Mouse (Mus musculus): ENCODE measurements around the gene Tgm1. TPM values are rescaled to one million over a fixed set of nuclear protein-coding genes. Genes with fewer than 3 reads are reported as not detected.
A peak's percentile ranks its signal among the peaks of the same experiment; 100 is the strongest.

Gene Tgm1
- polyA plus RNA-seq, 1 experiment from 2014 or later: 14.2 TPM

- 0 out of 2 replicates have a peak, but pooled peaks cover 15% of the 10 kb centered on the region for H3K36me3 ChIP-seq (ENCODE audit: insufficient read depth, low read length)
- peak within 1 kb of the TSS; percentile 70 for H3K4me2 ChIP-seq (replicated peaks; ENCODE audit: low read depth, low read length)
- peak within 1 kb of the TSS; percentile 81 for H3K27ac ChIP-seq (ENCODE audit: low read length)
- ATAC-seq (peak; percentile 95), DNase-seq (ENCODE audit: low spot score) (peak; percentile 96)
- WGBS: 1% methylated on average over 48 of the region's 50 CpGs
- peaks cover 6% of the 10 kb centered on the region for H3K4me1 ChIP-seq (ENCODE audit: insufficient read depth, low read depth, low read length)
- peak within 1 kb of the TSS; percentile 52 for H3K9ac ChIP-seq (replicated peaks; ENCODE audit: low read depth)
- no peaks in the 10 kb centered on the region for H3K27me3 ChIP-seq (replicated peaks; ENCODE audit: insufficient read depth, low read length)
- TF ChIP-seq EP300 (IDR thresholded peaks at IDR 0.05): no peak
- TF ChIP-seq CTCF (IDR thresholded peaks at IDR 0.05): peak; percentile 98
- H3K4me3 ChIP-seq (ENCODE audit: low read depth, low read length): peak within 1 kb of the TSS; percentile 63
- no peaks in the 10 kb centered on the region for H3K9me3 ChIP-seq (ENCODE audit: low read length)
Measured at GRCm38 (mm10) chr14:55721700-55722437, 8.1 kb upstream of the Tgm1 start, which contains the start of gene Rabggta. Gene Rabggta (minus strand): TSS chr14:55722263.

GRCm38 (mm10) chr14:55721076-55721475 is 7.3 kb upstream of the Tgm1 start:
- DNase-seq (ENCODE audit: low spot score) (no peak), ATAC-seq (no peak)
- Histone ChIP-seq H3K36me3 (ENCODE audit: insufficient read depth, low read length) (0 out of 2 replicates have a peak, but pooled peaks cover 18% of the 10 kb centered on the region), H3K4me3 (ENCODE audit: low read depth, low read length) (no peak overlapping the region), H3K4me2 (replicated peaks; ENCODE audit: low read depth, low read length) (peak overlapping the region; percentile 70), H3K27me3 (replicated peaks; ENCODE audit: insufficient read depth, low read length) (no peaks in the 10 kb centered on the region), H3K9ac (replicated peaks; ENCODE audit: low read depth) (no peak overlapping the region), H3K9me3 (ENCODE audit: low read length) (no peaks in the 10 kb centered on the region), H3K4me1 (ENCODE audit: insufficient read depth, low read depth, low read length) (peaks cover 6% of the 10 kb centered on the region), H3K27ac (ENCODE audit: low read length) (no peak overlapping the region)
- 73% methylated on average over 6 of the region's 6 CpGs for WGBS
- TF ChIP-seq EP300 (IDR thresholded peaks at IDR 0.05) (no peak), CTCF (IDR thresholded peaks at IDR 0.05) (no peak)

- no peak overlapping the region for H3K4me2 ChIP-seq (replicated peaks; ENCODE audit: low read depth, low read length)
- no peak for TF ChIP-seq CTCF (IDR thresholded peaks at IDR 0.05)
- TF ChIP-seq EP300 (IDR thresholded peaks at IDR 0.05): no peak
Measured at GRCm38 (mm10) chr14:55720666-55721065, 6.9 kb upstream of the Tgm1 start.

GRCm38 (mm10) chr14:55719737-55720136 is 6.0 kb upstream of the Tgm1 start:
- H3K27ac ChIP-seq (ENCODE audit: low read length): no peak overlapping the region
- H3K4me2 ChIP-seq (replicated peaks; ENCODE audit: low read depth, low read length): no peak overlapping the region
- no peaks in the 10 kb centered on the region for H3K9me3 ChIP-seq (ENCODE audit: low read length)
- no peak overlapping the region for H3K4me3 ChIP-seq (ENCODE audit: low read depth, low read length)
- DNase-seq (ENCODE audit: low spot score) (no peak), ATAC-seq (no peak)
- no peaks in the 10 kb centered on the region for H3K27me3 ChIP-seq (replicated peaks; ENCODE audit: insufficient read depth, low read length)
- TF ChIP-seq EP300 (IDR thresholded peaks at IDR 0.05) (no peak), CTCF (IDR thresholded peaks at IDR 0.05) (no peak)
- H3K36me3 ChIP-seq (ENCODE audit: insufficient read depth, low read length): 0 out of 2 replicates have a peak, but pooled peaks cover 18% of the 10 kb centered on the region
- no peak overlapping the region for H3K9ac ChIP-seq (replicated peaks; ENCODE audit: low read depth)
- 82% methylated on average over 6 of the region's 6 CpGs for WGBS
- H3K4me1 ChIP-seq (ENCODE audit: insufficient read depth, low read depth, low read length): peaks cover 10% of the 10 kb centered on the region

More at GRCm38 (mm10) chr14:55720666-55721065, 6.9 kb upstream of the Tgm1 start:
- Histone ChIP-seq H3K9ac (replicated peaks; ENCODE audit: low read depth) (no peak overlapping the region), H3K9me3 (ENCODE audit: low read length) (no peaks in the 10 kb centered on the region), H3K27ac (ENCODE audit: low read length) (no peak overlapping the region), H3K4me1 (ENCODE audit: insufficient read depth, low read depth, low read length) (peaks cover 6% of the 10 kb centered on the region), H3K4me3 (ENCODE audit: low read depth, low read length) (no peak overlapping the region), H3K36me3 (ENCODE audit: insufficient read depth, low read length) (0 out of 2 replicates have a peak, but pooled peaks cover 18% of the 10 kb centered on the region), H3K27me3 (replicated peaks; ENCODE audit: insufficient read depth, low read length) (no peaks in the 10 kb centered on the region)
- 90% methylated on average over 12 of the region's 12 CpGs for WGBS
- DNase-seq (ENCODE audit: low spot score) (no peak), ATAC-seq (no peak)

- WGBS: 77% methylated on average over 8 of the region's 8 CpGs
- no peak for DNase-seq (ENCODE audit: low spot score)
- no peak overlapping the region for H3K4me3 ChIP-seq (ENCODE audit: low read depth, low read length)
- H3K4me1 ChIP-seq (ENCODE audit: insufficient read depth, low read depth, low read length): peaks cover 16% of the 10 kb centered on the region; the same call in 1 of the 2 replicates
- H3K36me3 ChIP-seq (ENCODE audit: insufficient read depth, low read length): 0 out of 2 replicates have a peak, but pooled peaks cover 18% of the 10 kb centered on the region
- TF ChIP-seq CTCF (IDR thresholded peaks at IDR 0.05): no peak
- no peak for TF ChIP-seq EP300 (IDR thresholded peaks at IDR 0.05)
- no peak overlapping the region for H3K9ac ChIP-seq (replicated peaks; ENCODE audit: low read depth)
- 0 out of 2 replicates have a peak overlapping the region, but pooled peaks have one; percentile 5 for H3K27ac ChIP-seq (ENCODE audit: low read length)
- H3K27me3 ChIP-seq (replicated peaks; ENCODE audit: insufficient read depth, low read length): no peaks in the 10 kb centered on the region
- no peak for ATAC-seq
- no peaks in the 10 kb centered on the region for H3K9me3 ChIP-seq (ENCODE audit: low read length)
- H3K4me2 ChIP-seq (replicated peaks; ENCODE audit: low read depth, low read length): no peak overlapping the region
Measured at GRCm38 (mm10) chr14:55716884-55717283, 3.2 kb upstream of the Tgm1 start.

GRCm38 (mm10) chr14:55716271-55716670 is 2.5 kb upstream of the Tgm1 start:
- no peak overlapping the region for H3K4me3 ChIP-seq (ENCODE audit: low read depth, low read length)
- no peaks in the 10 kb centered on the region for H3K27me3 ChIP-seq (replicated peaks; ENCODE audit: insufficient read depth, low read length)
- DNase-seq (ENCODE audit: low spot score) (no peak), ATAC-seq (no peak)
- no peaks in the 10 kb centered on the region for H3K9me3 ChIP-seq (ENCODE audit: low read length)
- H3K4me1 ChIP-seq (ENCODE audit: insufficient read depth, low read depth, low read length): peaks cover 16% of the 10 kb centered on the region; the same call in 1 of the 2 replicates
- H3K4me2 ChIP-seq (replicated peaks; ENCODE audit: low read depth, low read length): no peak overlapping the region
- no peak overlapping the region for H3K9ac ChIP-seq (replicated peaks; ENCODE audit: low read depth)
- WGBS: 88% methylated on average over 6 of the region's 6 CpGs
- TF ChIP-seq CTCF (IDR thresholded peaks at IDR 0.05) (no peak), EP300 (IDR thresholded peaks at IDR 0.05) (no peak)
- no peak overlapping the region for H3K27ac ChIP-seq (ENCODE audit: low read length)
- 0 out of 2 replicates have a peak, but pooled peaks cover 18% of the 10 kb centered on the region for H3K36me3 ChIP-seq (ENCODE audit: insufficient read depth, low read length)

All from lung, postnatal 0 days (tissue).